Mouse (Mus musculus) cortical plate, adult 2 months (tissue): Measurements from ENCODE around the gene Gli3.

Source experiments
- CTCF ChIP-seq: fragments of 200-500 bp; IDR thresholded peaks from 2 replicates; pipeline ENCODE4 v1.5.1; 2011; ENCODE audit warnings: mild to moderate bottlenecking, control low read depth, low read length; ENCODE audit not compliant: insufficient read depth; ENCODE audit errors: extremely low read depth
- POLR2A ChIP-seq: fragments of 200-500 bp; IDR thresholded peaks from 2 replicates; pipeline ENCODE4 v1.6.1; 2011; ENCODE audit warnings: mild to moderate bottlenecking, low read length, control low read depth; ENCODE audit not compliant: insufficient read depth; ENCODE audit errors: extremely low read depth

DNA sequence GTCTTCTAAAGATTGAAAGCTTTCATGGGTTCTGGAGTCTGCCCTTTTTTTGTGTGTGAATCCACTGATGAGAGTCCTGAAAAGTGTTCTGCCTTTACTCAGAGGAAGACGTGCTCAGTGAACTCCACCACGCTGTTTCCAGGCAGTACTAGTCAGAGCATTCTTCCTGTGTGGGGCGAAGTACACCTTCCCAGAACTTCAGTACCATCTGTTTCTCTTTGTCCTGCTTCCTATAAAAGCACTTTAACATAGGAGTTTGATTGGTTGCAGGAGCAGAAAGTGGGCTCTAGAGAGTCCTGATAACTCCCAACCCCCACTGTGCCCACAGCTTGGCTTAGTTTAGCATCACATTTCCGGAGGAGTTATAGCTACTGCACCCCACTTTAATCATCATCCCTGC is 32.8 kb downstream of the Gli3 start:
- TF ChIP-seq CTCF: no peak
- TF ChIP-seq POLR2A: no peak
